Mouse (Mus musculus) ES-Bruce4 (cell line): ENCODE data around the gene Defb25.

ENCODE experiments used
- CTCF ChIP-seq: IDR thresholded peaks from one replicate; pipeline ENCODE4 v1.8.1; 2011; ENCODE audit warnings: low read depth, low read length
- EP300 ChIP-seq: IDR thresholded peaks from 2 replicates; pipeline ENCODE4 v1.6.1; 2011; ENCODE audit warnings: low read depth, low read length; ENCODE audit not compliant: insufficient read depth

GRCm38 (mm10) chr2:152580107-152580506 lies 42.7 kb downstream of the Defb25 start, which contains the start of gene Defb19:
- TF ChIP-seq CTCF, result no peak
- no peak for TF ChIP-seq EP300
